Comparison of ENCODE assay signal across 18 mouse cellular contexts in genomic region chr15:7103051-7103450, GRCm38 (mm10).
"Had no signal": no experiment of that assay in that cellular context is flagged by ENCODE, and none has a peak within 500 bp of the region (broad histone marks: within the 10 kb centered on the region; RNA-seq: fewer than 3 reads in every experiment).

No protein-coding gene starts in this region.

- DNase-seq: liver, postnatal 0 days; lung, adult 2 months; lung, postnatal 14 days; lung, postnatal 36 days; midbrain, embryonic 14.5 days; right cerebral cortex, postnatal 14 days; thymus, adult 2 months; thymus, postnatal 25 days; thymus, postnatal 4 days had no signal

- H3K27ac ChIP-seq: lung, embryonic 15.5 days; macrophage; midbrain, embryonic 12.5 days; neural tube, embryonic 12.5 days; stomach, embryonic 15.5 days; stomach, postnatal 0 days had no signal

- ATAC-seq: liver, postnatal 0 days; lung, postnatal 0 days; midbrain, embryonic 16.5 days had no signal

- H3K27me3 ChIP-seq: lung, embryonic 15.5 days; midbrain, embryonic 12.5 days; neural tube, embryonic 12.5 days; stomach, embryonic 15.5 days had no signal

- H3K36me3 ChIP-seq: lung, embryonic 15.5 days; midbrain, embryonic 12.5 days; neural tube, embryonic 12.5 days; stomach, embryonic 15.5 days had no signal

- H3K4me2 ChIP-seq: lung, embryonic 15.5 days; midbrain, embryonic 12.5 days; neural tube, embryonic 12.5 days; stomach, embryonic 15.5 days had no signal

- H3K4me3 ChIP-seq: lung, embryonic 15.5 days; megakaryocyte, embryonic 14.5 days; midbrain, embryonic 12.5 days; neural tube, embryonic 12.5 days; stomach, embryonic 15.5 days had no signal

- H3K9me3 ChIP-seq: lung, embryonic 15.5 days; megakaryocyte, embryonic 14.5 days; midbrain, embryonic 12.5 days; neural tube, embryonic 12.5 days; stomach, embryonic 15.5 days had no signal

- H3K4me1 ChIP-seq: midbrain, embryonic 12.5 days; neural tube, embryonic 12.5 days; stomach, embryonic 15.5 days had no signal

- H3K9ac ChIP-seq: liver, postnatal 0 days; lung, embryonic 15.5 days; midbrain, embryonic 12.5 days; neural tube, embryonic 12.5 days; stomach, embryonic 15.5 days had no signal
